Mouse (Mus musculus) stomach, postnatal 0 days (tissue): ENCODE measurements at regions not wholly inside any gene's neighbourhood (a gene's known extent, or its start where the extent isn't known, plus 50 kb on each side); places are given as distances from the start of the nearest gene placed in this dataset.

Experiments
- ATAC-seq: fragments of 200-750 bp; cut with Nextera tagmentation; 2 replicates; pipeline ENCODE4 v1.8.0; 2017; ENCODE audit not compliant: low FRiP score, low TSS enrichment
- DNase-seq: peaks from one replicate; pipeline ENCODE4 v3.0.0-alpha.2; 2016; ENCODE audit warnings: low spot score
- H3K27ac ChIP-seq: fragments of 300-500 bp; sonication (generic); replicated peaks from 2 replicates; pipeline ENCODE4 v1.5.1; 2014; ENCODE audit warnings: mild to moderate bottlenecking, control low read depth
- H3K27me3 ChIP-seq: fragments of 300-500 bp; sonication (generic); 2 replicates; pipeline ENCODE4 v1.6.1; 2014; ENCODE audit warnings: low read length; ENCODE audit not compliant: control insufficient read depth, insufficient read depth
- H3K36me3 ChIP-seq: fragments of 300-500 bp; sonication (generic); 2 replicates; pipeline ENCODE4 v1.6.1; 2014; ENCODE audit warnings: low read length, mixed read lengths; ENCODE audit not compliant: control insufficient read depth, insufficient read depth
- H3K4me1 ChIP-seq: fragments of 300-500 bp; sonication (generic); replicated peaks from 2 replicates; pipeline ENCODE4 v1.6.1; 2014; ENCODE audit warnings: antibody characterized with exemption; ENCODE audit not compliant: control insufficient read depth, insufficient read depth
- H3K4me2 ChIP-seq: fragments of 300-500 bp; sonication (generic); replicated peaks from 2 replicates; pipeline ENCODE4 v1.6.1; 2014; ENCODE audit warnings: low read depth, mild to moderate bottlenecking, control low read depth, moderate library complexity
- H3K4me3 ChIP-seq: fragments of 300-500 bp; sonication (generic); 2 replicates; pipeline ENCODE4 v1.5.1; 2014; ENCODE audit warnings: low read depth, low read length, control low read depth
- H3K9ac ChIP-seq: fragments of 300-500 bp; sonication (generic); 2 replicates; pipeline ENCODE4 v1.6.1; 2014; ENCODE audit warnings: mild to moderate bottlenecking, low read length, control low read depth, mixed read lengths
- H3K9me3 ChIP-seq: fragments of 300-500 bp; sonication (generic); 2 replicates; pipeline ENCODE4 v1.6.1; 2016; ENCODE audit warnings: low read length; ENCODE audit not compliant: control insufficient read depth
- CTCF ChIP-seq: IDR thresholded peaks from 2 replicates; pipeline ENCODE4 v1.5.1; 2016; ENCODE audit warnings: antibody characterized with exemption, low read depth, mild to moderate bottlenecking, moderate library complexity
- EP300 ChIP-seq: optimal IDR thresholded peaks from 2 replicates; pipeline ENCODE3; 2016; ENCODE audit warnings: antibody characterized with exemption
- WGBS: fragments of 180-500 bp; shearing (Covaris S2); extraction: QIAGEN DNeasy Blood & Tissue Kit; methylation state at CpG from one replicate; pipeline ENCODE4 v1.1.7; 2014; 5-methylcytosine and 5-hydroxymethylcytosine counted together

GRCm38 (mm10) chr3:52643100-52643551, 373.9 kb downstream of the Cog6 start:
- H3K4me1 ChIP-seq: peaks cover 5% of the 10 kb centered on the region; the same call in 1 of the 2 replicates
- H3K36me3 ChIP-seq: no peaks in the 10 kb centered on the region
- no peak overlapping the region for H3K4me2 ChIP-seq
- TF ChIP-seq CTCF: no peak
- TF ChIP-seq EP300: no peak
- H3K4me3 ChIP-seq: no peak overlapping the region
- no peaks in the 10 kb centered on the region for H3K9me3 ChIP-seq
- ATAC-seq (no peak), DNase-seq (no peak)
- no peak overlapping the region for H3K9ac ChIP-seq
- no peaks in the 10 kb centered on the region for H3K27me3 ChIP-seq
- H3K27ac ChIP-seq: no peak overlapping the region
- 85% methylated on average over 9 of the region's 9 CpGs for WGBS

- no peak overlapping the region for H3K9ac ChIP-seq
- H3K36me3 ChIP-seq: no peaks in the 10 kb centered on the region
- no peak for TF ChIP-seq EP300
- no peak for TF ChIP-seq CTCF
- no peaks in the 10 kb centered on the region for H3K9me3 ChIP-seq
- no peak overlapping the region for H3K4me3 ChIP-seq
- 71% methylated on average over 10 of the region's 10 CpGs for WGBS
- no peak overlapping the region for H3K4me2 ChIP-seq
- H3K27ac ChIP-seq: peak overlapping the region; percentile 30; the same call in 1 of the 2 replicates
- ATAC-seq (no peak), DNase-seq (no peak)
- H3K4me1 ChIP-seq: peaks cover 3% of the 10 kb centered on the region; the same call in 1 of the 2 replicates
- H3K27me3 ChIP-seq: no peaks in the 10 kb centered on the region
Observed at GRCm38 (mm10) chr3:52641226-52642181, 373.4 kb downstream of the Foxo1 start.

- H3K36me3 ChIP-seq: no peaks in the 10 kb centered on the region
- TF ChIP-seq EP300 (no peak), CTCF (no peak)
- DNase-seq (no peak), ATAC-seq (no peak)
- H3K27ac ChIP-seq: no peak overlapping the region
- peaks cover 3% of the 10 kb centered on the region; the same call in 1 of the 2 replicates for H3K4me1 ChIP-seq
- H3K27me3 ChIP-seq: no peaks in the 10 kb centered on the region
- H3K4me2 ChIP-seq: no peak overlapping the region
- 70% methylated on average over 16 of the region's 16 CpGs for WGBS
- no peaks in the 10 kb centered on the region for H3K9me3 ChIP-seq
- H3K9ac ChIP-seq: no peak overlapping the region
- H3K4me3 ChIP-seq: no peak overlapping the region
Observed at GRCm38 (mm10) chr3:52640250-52641147, 372.4 kb downstream of the Foxo1 start.

GRCm38 (mm10) chr3:52638816-52639215, 370.7 kb downstream of the Foxo1 start:
- TF ChIP-seq CTCF (no peak), EP300 (no peak)
- no peak for ATAC-seq

GRCm38 (mm10) chr3:52634353-52634752, 366.2 kb downstream of the Foxo1 start:
- Histone ChIP-seq H3K9ac (no peak overlapping the region), H3K36me3 (no peaks in the 10 kb centered on the region), H3K4me2 (no peak overlapping the region), H3K4me1 (no peaks in the 10 kb centered on the region), H3K27me3 (no peaks in the 10 kb centered on the region), H3K9me3 (no peaks in the 10 kb centered on the region), H3K4me3 (no peak overlapping the region), H3K27ac (no peak overlapping the region)
- WGBS: 36% methylated on average over 6 of the region's 6 CpGs
- ATAC-seq (0 out of 2 replicates have a peak, but pooled peaks have one; percentile 60), DNase-seq (no peak)
- no peak for TF ChIP-seq CTCF
- TF ChIP-seq EP300: no peak

More at GRCm38 (mm10) chr3:52638816-52639215, 370.7 kb downstream of the Foxo1 start:
- 88% methylated on average over 5 of the region's 5 CpGs for WGBS
- DNase-seq: no peak
- H3K4me3 ChIP-seq: no peak overlapping the region
- no peak overlapping the region for H3K9ac ChIP-seq
- no peaks in the 10 kb centered on the region for H3K27me3 ChIP-seq
- no peaks in the 10 kb centered on the region for H3K9me3 ChIP-seq
- H3K4me1 ChIP-seq: peaks cover 3% of the 10 kb centered on the region; the same call in 1 of the 2 replicates
- H3K36me3 ChIP-seq: no peaks in the 10 kb centered on the region
- no peak overlapping the region for H3K27ac ChIP-seq
- no peak overlapping the region for H3K4me2 ChIP-seq
